Mouse (Mus musculus): ENCODE data around the gene Gm10408. TPM values are rescaled to one million over a fixed set of nuclear protein-coding genes. Genes with fewer than 3 reads are reported as not detected.

Gm10408 gene
- polyA plus RNA-seq (2017; shearing (Covaris generic)): not detected

DNA sequence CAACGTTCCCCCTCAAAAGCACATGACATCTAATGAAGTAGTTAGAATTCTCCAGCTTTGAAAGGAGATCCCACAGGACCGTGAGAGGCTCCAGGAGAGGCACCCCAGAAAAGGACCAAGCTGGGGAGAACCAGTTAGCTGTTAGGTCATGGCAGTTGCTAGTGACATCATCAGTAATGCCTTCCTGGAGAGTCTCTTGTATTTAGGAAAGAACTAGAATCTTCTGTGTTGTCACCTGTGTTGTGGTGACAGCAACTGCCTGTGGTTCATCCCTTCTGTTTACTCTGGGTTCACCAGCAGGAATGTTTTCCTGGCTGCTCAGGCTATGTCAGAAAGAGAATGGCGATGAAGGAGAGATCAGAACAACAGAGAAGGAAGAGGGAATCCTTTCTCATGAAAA, at the start of gene Gm10408:
Gm10408 (plus strand) TSS at position 301 of the 400 bp plus-strand sequence.

DNA sequence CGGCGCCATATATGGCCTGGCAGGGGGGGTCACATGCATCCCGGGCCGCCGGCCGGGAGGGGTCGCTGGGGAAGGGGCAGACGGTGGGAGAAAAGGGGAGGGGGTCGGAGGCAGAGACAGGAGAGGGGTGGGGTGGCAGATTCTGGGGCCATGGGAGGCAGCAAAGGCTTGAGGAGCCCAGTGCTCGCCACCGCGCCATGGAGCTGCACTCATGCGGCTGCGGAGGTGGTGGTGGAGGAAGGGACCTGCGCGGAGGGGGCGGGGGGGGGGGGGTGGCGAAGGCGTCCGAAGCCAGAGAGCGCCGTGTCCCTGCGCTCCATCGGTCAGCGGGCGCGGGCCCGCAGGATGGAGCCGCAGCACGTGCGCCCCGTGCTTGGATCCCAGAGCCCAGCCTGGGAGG, 36.9 kb upstream of the Gm10408 start, which contains the start of gene Gm10409:
Gm10409 (plus strand) TSS at position 301 of the 400 bp plus-strand sequence.

DNA sequence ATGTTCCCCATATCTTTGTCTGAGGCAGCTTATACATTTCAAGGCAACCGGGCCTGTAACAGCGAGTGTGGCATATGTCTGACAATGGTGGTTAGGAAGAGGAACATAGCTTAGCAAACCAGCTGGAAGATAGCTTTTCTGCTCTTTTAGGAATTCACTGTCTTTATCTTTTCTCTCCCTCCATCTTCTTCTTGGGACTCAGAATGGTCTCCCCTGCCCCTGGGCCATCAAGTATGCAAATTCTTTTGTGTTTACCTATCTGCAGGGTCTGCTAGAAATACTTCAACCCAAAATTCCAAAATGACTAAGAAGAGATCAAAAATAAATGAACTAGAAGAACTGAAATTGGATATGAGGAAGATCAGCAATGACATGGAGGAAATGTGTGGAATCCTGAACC, 21.4 kb upstream of the Gm10408 start, which contains the start of gene Gm3005:
Gm3005 (plus strand) TSS at position 301 of the 400 bp plus-strand sequence.

Other genes with a start within 250 kb of the Gm10408 start
- gene D830030K20Rik, start 240.9 kb upstream of the Gm10408 start, polyA plus RNA-seq (2017; shearing (Covaris generic)): 26.0 TPM
- 5.0 TPM for gene Gm2956, start 116.8 kb upstream of the Gm10408 start, polyA plus RNA-seq (2017; shearing (Covaris generic))
- gene Gm10413, start 54.3 kb upstream of the Gm10408 start, polyA plus RNA-seq (2017; shearing (Covaris generic)): not detected
- gene Gm10409, start 36.8 kb upstream of the Gm10408 start, polyA plus RNA-seq (2017; shearing (Covaris generic)): 6.4 TPM
- 1.8 TPM for gene Gm3005, start 21.3 kb upstream of the Gm10408 start, polyA plus RNA-seq (2017; shearing (Covaris generic))
- gene Gm3012, start 185.1 kb downstream of the Gm10408 start, polyA plus RNA-seq (2017; shearing (Covaris generic)): not detected
- 6.4 TPM for gene Gm3020, start 202.7 kb downstream of the Gm10408 start, polyA plus RNA-seq (2017; shearing (Covaris generic))
- not detected for gene Gm3043, start 239.4 kb downstream of the Gm10408 start, polyA plus RNA-seq (2017; shearing (Covaris generic))